Mouse (Mus musculus): ENCODE measurements at regions not wholly inside any gene's neighbourhood (a gene's known extent, or its start where the extent isn't known, plus 50 kb on each side); places are given as distances from the start of the nearest gene placed in this dataset.

DNA sequence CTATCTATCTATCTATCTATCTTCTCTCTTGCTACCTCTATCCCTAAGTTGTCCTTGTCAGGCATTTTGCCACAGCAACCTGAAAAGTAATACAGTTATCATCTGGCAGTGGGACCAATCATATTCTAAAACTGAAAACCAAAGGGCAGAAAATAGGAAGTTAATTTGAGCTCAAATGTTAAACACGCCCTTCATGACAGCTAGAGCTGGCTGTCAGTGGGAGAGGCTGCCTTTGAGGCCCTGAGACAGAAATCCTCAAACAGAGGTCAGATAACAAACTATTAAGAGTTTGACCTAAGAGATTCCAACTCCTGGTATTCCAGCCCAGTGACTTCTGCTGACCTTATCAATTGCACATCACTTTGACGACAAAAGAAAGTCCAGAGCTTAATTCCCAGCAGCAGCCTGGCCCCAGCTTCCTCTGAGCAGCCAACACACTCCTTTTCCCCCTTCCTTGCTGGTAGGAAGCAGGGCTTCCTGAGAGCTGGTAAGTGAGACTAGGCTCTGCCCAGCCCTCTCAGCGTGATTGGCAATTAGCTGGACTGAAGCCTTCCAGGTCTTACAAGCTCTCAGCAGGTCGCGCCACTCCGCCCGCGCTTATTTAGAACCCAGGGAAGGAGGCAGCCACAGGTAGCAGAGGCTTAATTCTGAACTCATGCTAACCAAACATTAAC lies 250.0 kb downstream of the Sec61b start:
- no peak for DNase-seq (ENCODE audit: low spot score)

- no peak for DNase-seq (ENCODE audit: low spot score)
Observed at GRCm38 (mm10) chr4:47725005-47725340, 250.5 kb downstream of the Sec61b start.

GRCm38 (mm10) chr4:47746498-47747190 lies 272.2 kb downstream of the Sec61b start:
- DNase-seq (ENCODE audit: low spot score), result no peak

DNA sequence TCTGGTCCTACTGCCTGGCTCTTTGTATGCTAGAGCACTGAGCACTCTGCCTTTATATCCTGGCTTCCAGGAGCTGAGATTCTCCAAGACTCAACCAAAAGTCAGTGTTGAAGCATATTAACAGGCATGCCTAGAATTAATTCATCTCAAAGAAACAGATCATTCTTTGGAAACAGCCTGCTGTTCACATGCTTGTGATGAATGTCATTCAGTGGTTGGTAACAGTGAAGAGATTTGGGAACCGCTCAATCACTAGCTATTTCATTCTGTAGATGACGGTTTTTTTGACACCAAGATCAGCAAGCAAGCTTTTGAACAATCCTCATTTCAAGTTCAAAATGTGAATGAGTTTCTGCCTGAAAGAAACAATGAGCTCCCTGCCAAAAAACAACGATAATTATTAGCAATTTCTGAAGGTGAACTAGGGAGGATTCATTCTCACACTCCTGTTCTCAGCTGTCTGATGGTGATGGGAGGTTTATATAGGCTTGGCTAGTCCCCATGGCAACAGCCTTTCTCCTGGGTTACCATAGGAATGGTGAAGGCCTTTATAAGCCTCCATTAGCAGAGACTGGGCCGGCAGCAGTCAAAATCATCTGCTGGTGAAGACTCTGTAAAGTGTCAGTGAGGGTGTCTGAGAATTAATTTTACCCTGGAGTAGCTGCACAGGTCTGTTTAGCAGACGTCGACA lies 272.6 kb upstream of the Nr4a3 start:
- DNase-seq (ENCODE audit: low spot score), result peak; percentile 15

- DNase-seq (ENCODE audit: low spot score), result no peak
Observed at GRCm38 (mm10) chr4:47774664-47775063, 270.3 kb upstream of the Nr4a3 start.

DNA sequence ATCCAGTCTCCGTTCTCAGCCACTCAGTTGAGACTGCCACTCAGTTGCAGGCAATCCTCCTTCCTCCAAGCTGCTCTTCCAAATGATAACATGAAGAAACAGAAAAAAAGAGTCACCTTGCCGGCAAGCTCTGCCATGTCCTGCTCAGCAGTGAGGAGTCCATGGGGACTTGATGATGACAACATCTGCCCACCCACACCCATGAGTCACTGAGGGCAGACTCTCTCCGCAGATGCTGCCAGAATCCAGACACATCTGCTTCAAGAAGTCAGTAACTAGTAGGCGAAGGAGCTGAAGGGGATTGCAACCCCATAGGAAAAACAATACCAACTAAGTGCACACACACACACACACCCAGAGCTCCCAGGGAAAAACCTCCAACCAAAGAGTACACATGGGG lies 263.9 kb upstream of the Nr4a3 start:
- no peak for DNase-seq (ENCODE audit: low spot score)

- DNase-seq (ENCODE audit: low spot score), result no peak
Observed at GRCm38 (mm10) chr4:47796977-47797376, 248.0 kb upstream of the Nr4a3 start.

DNA sequence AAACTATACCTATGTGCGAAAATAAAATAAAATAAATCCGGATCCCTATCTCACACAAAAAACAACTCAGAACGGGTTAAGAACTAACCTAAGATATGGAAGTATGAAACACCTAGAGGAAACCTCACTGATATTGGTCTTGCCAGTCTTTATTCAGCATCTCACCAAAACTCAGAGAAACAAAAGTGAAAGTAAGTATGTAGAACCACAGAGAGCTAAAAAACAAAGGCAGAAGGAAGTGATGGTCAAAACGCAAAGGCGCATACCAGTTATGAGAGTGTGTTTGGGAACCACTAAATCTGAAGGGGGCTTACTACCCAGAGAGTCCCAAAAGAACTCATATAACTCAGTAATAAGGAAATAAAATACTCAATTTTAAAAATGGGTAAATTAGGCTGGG lies 245.8 kb upstream of the Nr4a3 start:
- DNase-seq (ENCODE audit: low spot score), result no peak

DNA sequence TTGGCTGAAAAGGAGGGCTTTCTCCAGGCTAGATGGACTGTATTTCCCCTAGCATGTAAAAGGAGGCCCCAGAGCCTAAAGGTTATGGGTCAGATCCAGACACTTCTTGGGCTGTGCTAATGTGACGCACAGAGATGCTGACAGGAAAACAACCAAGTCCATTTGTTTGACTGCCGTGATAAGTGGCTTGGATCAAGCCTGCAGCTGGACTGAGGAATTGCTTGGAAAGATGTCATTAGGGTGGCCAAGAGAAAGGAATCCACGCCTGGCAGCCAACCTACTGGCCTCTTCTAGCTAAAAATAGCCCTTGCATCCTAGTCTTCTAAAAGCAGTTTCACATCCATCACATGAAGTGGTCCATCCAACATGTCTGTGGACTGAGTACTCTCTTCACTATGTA lies 241.8 kb upstream of the Nr4a3 start:
- DNase-seq (ENCODE audit: low spot score), result no peak

DNA sequence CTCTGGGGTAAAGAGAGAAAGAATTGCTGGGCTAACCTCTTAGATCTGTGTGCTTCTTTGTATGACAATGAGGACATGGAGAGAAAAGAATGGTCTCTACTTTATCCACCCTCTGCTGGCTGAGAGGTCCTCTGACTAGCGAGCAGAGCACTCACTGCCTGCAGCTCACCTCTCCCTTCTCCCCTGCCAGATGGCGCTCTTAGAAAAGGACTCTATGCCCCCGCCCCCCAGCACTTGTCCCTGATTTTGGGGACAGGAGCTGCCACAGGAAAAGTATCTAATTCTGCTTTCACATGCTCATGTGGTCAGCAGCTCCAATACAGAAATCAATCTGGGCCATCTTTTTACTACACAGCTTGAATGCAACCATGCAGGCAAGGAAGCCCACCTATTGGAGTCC lies 237.1 kb upstream of the Nr4a3 start:
- DNase-seq (ENCODE audit: low spot score), result no peak

GRCm38 (mm10) chr4:47814030-47814429 lies 230.9 kb upstream of the Nr4a3 start:
- DNase-seq (ENCODE audit: low spot score), result no peak

DNA sequence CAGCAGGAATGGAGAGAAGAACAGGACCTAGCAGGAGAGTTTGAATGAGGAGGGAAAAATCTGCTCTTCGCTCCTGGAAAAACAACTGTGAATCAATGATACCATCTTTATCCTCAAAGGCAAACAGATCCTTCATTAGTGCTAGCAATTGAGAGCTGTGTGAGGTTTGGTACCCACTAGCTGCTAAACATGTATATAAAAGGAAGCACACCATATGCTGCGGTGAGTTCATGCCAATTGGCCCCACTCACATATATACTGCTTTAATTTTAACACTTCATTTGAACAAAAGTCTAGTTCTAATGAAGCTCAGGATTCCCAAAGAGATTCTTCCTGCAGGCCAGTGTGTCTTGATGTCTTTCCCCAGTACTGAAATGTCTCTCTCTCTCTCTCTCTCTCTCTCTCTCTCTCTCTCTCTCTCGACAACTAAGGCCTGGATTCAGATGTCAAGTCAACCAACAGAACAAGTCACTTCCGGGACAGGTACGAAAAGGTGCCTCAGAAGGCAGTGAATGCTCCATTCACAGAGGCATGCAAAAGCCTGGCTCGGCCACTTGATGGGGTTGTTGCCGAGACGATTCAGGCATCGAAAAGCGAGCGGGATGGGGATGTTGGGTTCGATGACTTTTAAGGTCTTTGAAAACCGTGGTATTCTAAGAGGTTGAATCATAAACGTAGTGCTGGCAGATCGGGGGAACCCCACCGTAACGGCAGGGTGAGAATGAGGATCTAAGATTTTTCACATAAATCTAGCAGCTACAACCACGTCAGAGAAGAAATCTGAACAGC lies 226.4 kb upstream of the Nr4a3 start:
- DNase-seq (ENCODE audit: low spot score), result no peak

DNA sequence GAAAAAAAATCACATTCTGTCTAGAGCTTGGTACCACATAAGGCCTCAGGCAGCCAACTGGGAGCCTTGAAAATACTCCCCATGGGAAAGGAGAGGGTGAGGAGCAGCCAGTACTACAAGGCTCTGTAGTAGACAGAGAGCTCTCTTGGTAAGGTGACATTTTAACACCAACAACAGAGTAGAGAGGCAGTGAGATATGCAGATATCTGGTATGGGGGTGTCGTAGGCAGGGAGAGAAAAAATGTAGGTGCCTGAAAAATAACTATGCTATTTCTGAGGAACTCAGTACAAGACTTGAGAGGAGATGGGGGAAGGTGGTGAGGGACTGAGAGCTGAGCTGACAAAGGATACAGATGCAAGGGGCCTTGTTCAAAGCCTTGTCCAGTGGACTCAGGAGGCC lies 224.4 kb upstream of the Nr4a3 start:
- no peak for DNase-seq (ENCODE audit: low spot score)

DNA sequence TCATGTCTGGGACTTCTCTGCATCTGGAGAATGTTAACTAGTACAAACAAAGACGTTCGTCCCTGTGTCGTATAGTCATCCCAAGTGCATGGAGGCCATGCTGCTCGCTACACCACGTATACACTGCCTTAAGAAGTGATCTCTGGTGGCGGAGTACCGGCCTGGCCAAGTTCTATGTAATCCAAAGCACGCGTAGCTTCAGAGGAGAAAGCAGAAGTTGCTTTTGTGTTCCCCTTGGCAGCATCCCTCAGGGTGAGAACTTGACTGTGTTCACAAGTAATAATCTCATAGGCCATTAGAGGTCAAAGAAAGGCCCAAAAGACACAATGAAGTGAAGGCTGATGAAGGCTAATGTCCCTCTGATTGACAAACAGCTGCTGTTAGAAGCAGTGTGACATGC lies 221.7 kb upstream of the Nr4a3 start:
- no peak for DNase-seq (ENCODE audit: low spot score)

GRCm38 (mm10) chr4:47824083-47824482 lies 220.9 kb upstream of the Nr4a3 start:
- no peak for DNase-seq (ENCODE audit: low spot score)

DNA sequence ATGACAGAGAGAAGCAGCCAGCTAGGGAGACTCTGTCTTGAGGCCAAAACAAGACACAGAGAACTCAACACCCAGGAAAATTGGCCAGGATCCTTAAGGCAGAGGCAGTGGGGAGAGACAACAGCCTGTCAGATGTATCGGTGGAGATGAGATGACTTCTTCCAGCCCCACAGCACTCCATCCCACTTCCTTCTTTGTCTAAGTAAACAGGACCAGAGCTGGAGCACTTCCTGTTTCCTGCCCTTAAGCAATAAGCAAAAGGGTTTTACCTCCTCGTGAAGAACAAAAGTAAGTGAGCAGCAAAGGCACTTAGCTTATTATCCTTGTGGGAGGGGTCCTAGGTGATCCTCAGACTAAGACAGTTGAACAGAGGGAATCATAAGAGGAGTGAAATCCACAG lies 212.0 kb upstream of the Nr4a3 start:
- DNase-seq (ENCODE audit: low spot score), result no peak

- DNase-seq (ENCODE audit: low spot score), result no peak
Observed at GRCm38 (mm10) chr4:47838411-47838810, 206.5 kb upstream of the Nr4a3 start.

- DNase-seq (ENCODE audit: low spot score), result no peak
Observed at GRCm38 (mm10) chr4:47842128-47842656, 202.8 kb upstream of the Nr4a3 start.

DNA sequence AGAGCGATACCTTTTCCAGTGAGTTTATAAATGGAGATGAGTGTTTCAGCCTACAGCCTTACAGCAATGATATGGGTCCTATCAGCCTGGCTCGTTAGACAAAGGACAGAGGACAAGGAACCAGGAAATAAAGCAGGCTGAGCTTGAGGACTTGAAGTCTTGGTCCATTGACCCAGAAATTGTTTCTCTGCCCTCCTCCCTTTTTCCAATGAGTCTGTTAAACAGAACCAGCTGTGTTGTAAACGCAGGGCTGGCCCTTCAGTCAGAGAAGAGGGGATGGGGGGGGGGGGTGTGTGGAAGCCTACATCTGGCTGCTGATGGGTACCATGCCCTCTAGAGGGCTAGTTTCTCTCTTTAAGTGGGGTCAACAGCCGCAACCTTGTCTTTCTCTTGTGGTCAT lies 199.7 kb upstream of the Nr4a3 start:
- no peak for DNase-seq (ENCODE audit: low spot score)

- DNase-seq (ENCODE audit: low spot score), result no peak
Observed at GRCm38 (mm10) chr4:47846389-47847318, 198.3 kb upstream of the Nr4a3 start.

- DNase-seq (ENCODE audit: low spot score), result no peak
Observed at GRCm38 (mm10) chr4:47861151-47861550, 183.8 kb upstream of the Nr4a3 start.
